Mouse (Mus musculus) kidney, embryonic 15.5 days (tissue): ENCODE results near the gene Pth2r. TPM values are rescaled to one million over a fixed set of nuclear protein-coding genes. Genes with fewer than 3 reads are reported as not detected.

ENCODE experiments used
- ATAC-seq: fragments of 200-750 bp; cut with Nextera tagmentation; replicated peaks from 2 replicates; pipeline ENCODE4 v1.8.0; 2017; ENCODE audit warnings: moderate TSS enrichment; ENCODE audit not compliant: low FRiP score
- H3K27ac ChIP-seq: fragments of 300-500 bp; sonication (generic); 2 replicates; pipeline ENCODE4 v1.5.1; 2015; ENCODE audit warnings: mild to moderate bottlenecking, inconsistent platforms
- H3K27me3 ChIP-seq: fragments of 300-500 bp; sonication (generic); 2 replicates; pipeline ENCODE4 v1.6.1; 2015; ENCODE audit warnings: inconsistent platforms
- H3K36me3 ChIP-seq: fragments of 300-500 bp; sonication (generic); 2 replicates; pipeline ENCODE4 v1.6.1; 2015; ENCODE audit warnings: inconsistent platforms
- H3K4me1 ChIP-seq: fragments of 300-500 bp; sonication (generic); 2 replicates; pipeline ENCODE4 v1.6.1; 2015; ENCODE audit warnings: inconsistent platforms
- H3K4me2 ChIP-seq: fragments of 300-500 bp; sonication (generic); 2 replicates; pipeline ENCODE4 v1.6.1; 2015; ENCODE audit warnings: moderate library complexity, mild to moderate bottlenecking, inconsistent platforms
- H3K4me3 ChIP-seq: fragments of 300-500 bp; sonication (generic); replicated peaks from 2 replicates; pipeline ENCODE4 v1.5.1; 2015; ENCODE audit warnings: mild to moderate bottlenecking, inconsistent platforms
- H3K9ac ChIP-seq: fragments of 300-500 bp; sonication (generic); 2 replicates; pipeline ENCODE4 v1.6.1; 2015; ENCODE audit warnings: mild to moderate bottlenecking, inconsistent platforms
- H3K9me3 ChIP-seq: fragments of 300-500 bp; sonication (generic); replicated peaks from 2 replicates; pipeline ENCODE4 v1.6.1; 2016; ENCODE audit warnings: inconsistent platforms
- WGBS: fragments of 180-500 bp; shearing (Covaris S2); methylation state at CpG from one replicate; pipeline ENCODE4 v1.1.7; 2015; ENCODE audit warnings: mixed read lengths; 5-methylcytosine and 5-hydroxymethylcytosine counted together
- polyA plus RNA-seq: library from polyadenylated mRNA; unstranded; fragments of >200 nt; fragmentation: Nextera tagmentation; extraction: Ambion mirVana; gene quantifications from 2 replicates; pipeline ENCODE4 v1.2.1, GENCODE M21; 2015

Pth2r gene
- polyA plus RNA-seq, 1 experiment from 2014 or later = not detected

- no peak overlapping the region for H3K4me3 ChIP-seq
- no peaks in the 10 kb centered on the region for H3K36me3 ChIP-seq
- H3K9ac ChIP-seq = no peak overlapping the region
- H3K9me3 ChIP-seq = no peaks in the 10 kb centered on the region
- WGBS = 81% methylated on average over 2 of the region's 2 CpGs
- no peaks in the 10 kb centered on the region for H3K4me1 ChIP-seq
- H3K4me2 ChIP-seq = no peak overlapping the region
- no peak overlapping the region for H3K27ac ChIP-seq
- H3K27me3 ChIP-seq = no peaks in the 10 kb centered on the region
- ATAC-seq = no peak
These were observed 55.9 kb downstream of the Pth2r start for GRCm38 (mm10) chr1:65337768-65338167.

- H3K27me3 ChIP-seq = no peaks in the 10 kb centered on the region
- no peak overlapping the region for H3K4me3 ChIP-seq
- no peaks in the 10 kb centered on the region for H3K9me3 ChIP-seq
- 65% methylated on average over 2 of the region's 2 CpGs for WGBS
- H3K4me1 ChIP-seq = no peaks in the 10 kb centered on the region
- ATAC-seq = no peak
- H3K36me3 ChIP-seq = no peaks in the 10 kb centered on the region
- H3K4me2 ChIP-seq = no peak overlapping the region
- H3K27ac ChIP-seq = no peak overlapping the region
- H3K9ac ChIP-seq = no peak overlapping the region
These were observed 58.4 kb downstream of the Pth2r start for GRCm38 (mm10) chr1:65340240-65340639.

GRCm38 (mm10) chr1:65352979-65353378 is 71.1 kb downstream of the Pth2r start:
- no peak for ATAC-seq
- no peaks in the 10 kb centered on the region for H3K27me3 ChIP-seq
- no peaks in the 10 kb centered on the region for H3K4me1 ChIP-seq
- H3K9me3 ChIP-seq = no peaks in the 10 kb centered on the region
- no peaks in the 10 kb centered on the region for H3K36me3 ChIP-seq
- no peak overlapping the region for H3K9ac ChIP-seq
- 80% methylated on average over 2 of the region's 2 CpGs for WGBS
- H3K4me2 ChIP-seq = no peak overlapping the region
- H3K27ac ChIP-seq = no peak overlapping the region
- no peak overlapping the region for H3K4me3 ChIP-seq

- no peak overlapping the region for H3K4me2 ChIP-seq
- H3K9ac ChIP-seq = no peak overlapping the region
- H3K36me3 ChIP-seq = no peaks in the 10 kb centered on the region
- H3K4me1 ChIP-seq = no peaks in the 10 kb centered on the region
- ATAC-seq = no peak
- H3K27me3 ChIP-seq = no peaks in the 10 kb centered on the region
- H3K4me3 ChIP-seq = no peak overlapping the region
- H3K27ac ChIP-seq = no peak overlapping the region
- no peaks in the 10 kb centered on the region for H3K9me3 ChIP-seq
These were observed 72.3 kb downstream of the Pth2r start for GRCm38 (mm10) chr1:65354153-65354552.

GRCm38 (mm10) chr1:65388328-65388727 is 106.5 kb downstream of the Pth2r start:
- Histone ChIP-seq H3K4me1 (no peaks in the 10 kb centered on the region), H3K36me3 (no peaks in the 10 kb centered on the region), H3K27ac (no peak overlapping the region), H3K4me3 (no peak overlapping the region), H3K9ac (no peak overlapping the region), H3K27me3 (no peaks in the 10 kb centered on the region), H3K4me2 (no peak overlapping the region), H3K9me3 (no peaks in the 10 kb centered on the region)
- ATAC-seq = no peak
- 41% methylated on average over 15 of the region's 15 CpGs for WGBS

- Histone ChIP-seq H3K4me3 (no peak overlapping the region), H3K9me3 (no peaks in the 10 kb centered on the region), H3K36me3 (no peaks in the 10 kb centered on the region), H3K4me1 (no peaks in the 10 kb centered on the region), H3K27ac (no peak overlapping the region), H3K27me3 (no peaks in the 10 kb centered on the region), H3K4me2 (no peak overlapping the region), H3K9ac (no peak overlapping the region)
- ATAC-seq = no peak
- WGBS = 92% methylated on average over 15 of the region's 15 CpGs
These were observed 107.8 kb downstream of the Pth2r start for GRCm38 (mm10) chr1:65389621-65390020.

- no peak for ATAC-seq
- Histone ChIP-seq H3K36me3 (no peaks in the 10 kb centered on the region), H3K4me2 (no peak overlapping the region), H3K9me3 (no peaks in the 10 kb centered on the region), H3K27me3 (no peaks in the 10 kb centered on the region), H3K9ac (no peak overlapping the region), H3K27ac (no peak overlapping the region), H3K4me3 (no peak overlapping the region), H3K4me1 (no peaks in the 10 kb centered on the region)
- 77% methylated on average over 5 of the region's 5 CpGs for WGBS
These were observed 125.6 kb downstream of the Pth2r start for GRCm38 (mm10) chr1:65407441-65407840.

- no peaks in the 10 kb centered on the region for H3K4me1 ChIP-seq
- no peak for ATAC-seq
- 95% methylated on average over 2 of the region's 2 CpGs for WGBS
- H3K9ac ChIP-seq = no peak overlapping the region
- no peaks in the 10 kb centered on the region for H3K36me3 ChIP-seq
- no peak overlapping the region for H3K27ac ChIP-seq
- no peak overlapping the region for H3K4me2 ChIP-seq
- no peaks in the 10 kb centered on the region for H3K27me3 ChIP-seq
- no peak overlapping the region for H3K4me3 ChIP-seq
- no peaks in the 10 kb centered on the region for H3K9me3 ChIP-seq
These were observed 139.1 kb downstream of the Pth2r start for GRCm38 (mm10) chr1:65420909-65421308.

GRCm38 (mm10) chr1:65422501-65423010 is 140.7 kb downstream of the Pth2r start:
- no peak for ATAC-seq
- no peaks in the 10 kb centered on the region for H3K36me3 ChIP-seq
- no peaks in the 10 kb centered on the region for H3K9me3 ChIP-seq

More at GRCm38 (mm10) chr1:65422501-65423010, 140.7 kb downstream of the Pth2r start:
- Histone ChIP-seq H3K27me3 (no peaks in the 10 kb centered on the region), H3K27ac (no peak overlapping the region), H3K9ac (no peak overlapping the region), H3K4me2 (no peak overlapping the region), H3K4me3 (no peak overlapping the region), H3K4me1 (no peaks in the 10 kb centered on the region)

Other genes with a start within 250 kb of the Pth2r start
- 1.5 and 5.6 TPM in 2 replicates for gene Akr1cl, start 249.3 kb upstream of the Pth2r start, polyA plus RNA-seq
- 0.28 TPM in 1 of 2 replicates, not detected in the other for gene Cryge, start 230.9 kb upstream of the Pth2r start, polyA plus RNA-seq
- not detected in 2 replicates for gene Crygd, start 218.6 kb upstream of the Pth2r start, polyA plus RNA-seq
- not detected in 2 replicates for gene Crygc, start 208.4 kb upstream of the Pth2r start, polyA plus RNA-seq
- gene Crygb, start 199.8 kb upstream of the Pth2r start, polyA plus RNA-seq = not detected in 2 replicates
- gene Cryga, start 178.7 kb upstream of the Pth2r start, polyA plus RNA-seq = not detected in 2 replicates
- not detected in 2 replicates for gene Gm28845, start 162.5 kb upstream of the Pth2r start, polyA plus RNA-seq
- gene D630023F18Rik, start 158.8 kb upstream of the Pth2r start, polyA plus RNA-seq = 1.1 and 1.4 TPM in 2 replicates
- gene Idh1, start 95.6 kb upstream of the Pth2r start, polyA plus RNA-seq = 231 and 232 TPM in 2 replicates
- 10.5 and 13.1 TPM in 2 replicates for gene Pikfyve, start 95.4 kb upstream of the Pth2r start, polyA plus RNA-seq